Mouse (Mus musculus) cortical plate, adult 2 months (tissue): ENCODE results near the gene Ncbp3.

Experiments used
- CTCF ChIP-seq: fragments of 200-500 bp; IDR thresholded peaks from 2 replicates; pipeline ENCODE4 v1.5.1; 2011; ENCODE audit warnings: mild to moderate bottlenecking, control low read depth, low read length; ENCODE audit not compliant: insufficient read depth; ENCODE audit errors: extremely low read depth
- POLR2A ChIP-seq: fragments of 200-500 bp; IDR thresholded peaks from 2 replicates; pipeline ENCODE4 v1.6.1; 2011; ENCODE audit warnings: mild to moderate bottlenecking, low read length, control low read depth; ENCODE audit not compliant: insufficient read depth; ENCODE audit errors: extremely low read depth

DNA sequence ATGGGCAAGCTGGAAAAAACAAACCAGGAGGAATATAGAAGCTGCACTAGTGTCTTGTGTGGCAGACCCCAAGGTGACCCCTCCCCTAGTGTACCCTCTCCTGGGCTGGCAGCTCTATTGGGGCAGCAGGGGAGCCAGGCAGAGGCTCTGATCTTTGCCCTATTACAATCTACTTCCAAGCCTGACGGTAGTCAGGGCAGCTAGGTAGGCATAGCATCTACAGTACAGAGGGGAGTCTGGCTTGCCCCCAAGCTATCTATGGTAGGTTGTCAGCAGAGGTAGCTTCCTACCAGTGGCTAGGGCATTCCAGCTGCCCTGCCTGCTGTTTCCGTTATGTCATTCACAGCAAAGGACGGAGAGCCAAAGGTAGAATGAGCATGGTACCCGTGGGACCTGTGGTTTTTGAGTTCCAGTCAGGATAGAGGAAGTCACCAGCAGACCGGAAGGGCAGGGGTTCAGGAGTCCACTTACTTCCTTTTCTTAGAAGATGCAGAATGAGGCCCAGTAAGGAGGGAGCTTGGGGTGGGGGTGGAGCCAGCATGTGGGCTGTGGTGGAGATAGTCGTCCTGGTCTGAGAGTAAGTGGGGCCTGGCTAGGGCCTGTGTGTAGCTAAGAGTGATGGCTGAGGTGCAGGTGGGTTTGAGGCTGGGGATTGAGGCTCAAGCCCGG lies 23.2 kb upstream of the Ncbp3 start:
- no peak for TF ChIP-seq CTCF
- TF ChIP-seq POLR2A = no peak
